Mouse (Mus musculus) intestine, postnatal 0 days (tissue): Measurements from ENCODE around the gene Tcp11l1. TPM values are rescaled to one million over a fixed set of nuclear protein-coding genes. Genes with fewer than 3 reads are reported as not detected.

Experiments
- ATAC-seq: fragments of 200-750 bp; cut with Nextera tagmentation; 2 replicates; pipeline ENCODE4 v1.8.0; 2017; ENCODE audit warnings: mild to moderate bottlenecking, moderate TSS enrichment, moderate library complexity
- H3K27ac ChIP-seq: fragments of 300-500 bp; sonication (generic); 2 replicates; pipeline ENCODE4 v1.5.1; 2014; ENCODE audit warnings: mild to moderate bottlenecking, low read depth, low read length, moderate library complexity
- H3K27me3 ChIP-seq: fragments of 300-500 bp; sonication (generic); replicated peaks from 2 replicates; pipeline ENCODE4 v1.6.1; 2014; ENCODE audit warnings: low read length, mixed read lengths; ENCODE audit not compliant: control insufficient read depth, insufficient read depth
- H3K36me3 ChIP-seq: fragments of 300-500 bp; sonication (generic); 2 replicates; pipeline ENCODE4 v1.6.1; 2014; ENCODE audit warnings: mild to moderate bottlenecking, moderate library complexity; ENCODE audit not compliant: control insufficient read depth, insufficient read depth
- H3K4me1 ChIP-seq: fragments of 300-500 bp; sonication (generic); replicated peaks from 2 replicates; pipeline ENCODE4 v1.6.1; 2014; ENCODE audit warnings: antibody characterized with exemption, low read length, mixed read lengths; ENCODE audit not compliant: control insufficient read depth, insufficient read depth
- H3K4me2 ChIP-seq: fragments of 300-500 bp; sonication (generic); replicated peaks from 2 replicates; pipeline ENCODE4 v1.6.1; 2014; ENCODE audit warnings: low read depth, mild to moderate bottlenecking, moderate library complexity
- H3K4me3 ChIP-seq: fragments of 300-500 bp; sonication (generic); 2 replicates; pipeline ENCODE4 v1.5.1; 2014; ENCODE audit warnings: low read depth, low read length
- H3K9ac ChIP-seq: fragments of 300-500 bp; sonication (generic); 2 replicates; pipeline ENCODE4 v1.6.1; 2014; ENCODE audit warnings: mild to moderate bottlenecking, low read depth, low read length
- H3K9me3 ChIP-seq: fragments of 300-500 bp; sonication (generic); 2 replicates; pipeline ENCODE4 v1.6.1; 2016; ENCODE audit warnings: mixed run types; ENCODE audit not compliant: control insufficient read depth
- CTCF ChIP-seq: sonication (generic); IDR thresholded peaks from 2 replicates; pipeline ENCODE4 v1.5.1; 2016; ENCODE audit warnings: low read depth, mild to moderate bottlenecking, control low read depth, antibody characterized with exemption, moderate library complexity
- WGBS: fragments of 180-500 bp; shearing (Covaris S2); extraction: QIAGEN DNeasy Blood & Tissue Kit; methylation state at CpG from one replicate; pipeline ENCODE4 v1.1.7; 2014; 5-methylcytosine and 5-hydroxymethylcytosine counted together
- polyA plus RNA-seq: library from polyadenylated mRNA; unstranded; fragments of >200 nt; fragmentation: Nextera tagmentation; extraction: Ambion mirVana; gene quantifications from 2 replicates; pipeline ENCODE4 v1.2.1, GENCODE M21; 2015

Tcp11l1 gene
- polyA plus RNA-seq, 1 experiment from 2014 or later: 16.0 TPM

DNA sequence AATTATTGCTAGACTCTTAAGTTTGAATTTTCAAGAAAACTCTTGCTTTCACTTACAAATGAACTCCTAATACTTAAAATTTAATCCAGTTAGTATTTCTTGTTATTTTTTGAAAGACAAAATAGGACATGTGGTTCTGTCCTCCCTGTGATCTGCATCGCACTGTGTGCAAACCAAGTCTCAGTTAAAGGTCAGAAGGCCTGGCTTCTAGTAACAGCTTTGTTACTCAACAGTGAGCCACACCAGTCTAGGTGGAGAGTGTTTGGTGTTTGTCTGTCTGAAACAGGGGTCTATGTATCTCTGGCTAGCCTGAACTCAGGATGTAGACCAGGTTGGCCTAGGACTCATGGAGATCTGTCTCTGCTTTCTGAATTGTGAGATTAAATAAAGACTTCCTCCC, 53.3 kb downstream of the Tcp11l1 start:
- ATAC-seq: no peak
- 92% methylated on average over 1 of the region's 1 CpGs for WGBS
- TF ChIP-seq CTCF: no peak
- Histone ChIP-seq H3K4me3 (no peak overlapping the region), H3K9ac (no peak overlapping the region), H3K27me3 (no peaks in the 10 kb centered on the region), H3K27ac (no peak overlapping the region), H3K9me3 (no peaks in the 10 kb centered on the region), H3K4me2 (no peak overlapping the region), H3K4me1 (no peaks in the 10 kb centered on the region), H3K36me3 (peaks cover 49% of the 10 kb centered on the region)

DNA sequence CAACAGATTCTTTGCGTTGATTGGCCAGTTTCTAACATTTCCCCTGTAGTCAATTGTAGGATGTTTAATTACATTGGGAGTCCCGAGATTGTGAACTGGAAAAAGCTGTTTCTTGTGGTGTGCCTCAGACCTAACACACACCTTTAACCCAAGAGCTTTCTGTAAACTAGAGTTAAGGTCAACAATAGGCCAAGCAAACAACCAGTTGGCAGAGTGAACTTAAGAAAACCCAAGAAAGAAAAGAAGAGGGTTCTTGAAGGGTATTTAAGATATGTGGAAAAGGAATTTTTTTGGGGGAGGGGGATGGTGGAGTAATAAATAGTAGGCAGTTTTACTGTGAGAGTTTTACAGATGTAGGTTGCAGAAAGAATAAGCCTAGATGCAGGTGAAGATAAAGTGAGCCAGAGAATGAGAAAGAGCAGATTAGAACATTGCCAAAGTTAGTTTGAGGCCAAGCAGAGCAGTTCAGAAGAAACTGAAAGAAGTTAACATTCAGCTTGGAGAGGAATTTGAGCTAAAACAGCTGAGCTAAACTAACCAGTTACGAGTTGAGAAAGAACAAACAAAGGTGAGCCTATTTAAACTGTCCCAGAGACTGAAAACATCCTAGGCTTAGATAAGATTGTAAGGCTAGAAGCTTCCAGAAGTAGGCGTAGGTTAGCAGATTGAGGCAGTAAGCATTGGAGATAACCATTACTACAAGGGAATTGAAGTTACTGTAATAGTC, 95.8 kb downstream of the Tcp11l1 start:
- H3K27ac ChIP-seq: no peak overlapping the region
- no peaks in the 10 kb centered on the region for H3K27me3 ChIP-seq
- H3K4me2 ChIP-seq: no peak overlapping the region
- no peak for ATAC-seq
- 60% methylated on average over 4 of the region's 4 CpGs for WGBS
- no peaks in the 10 kb centered on the region for H3K9me3 ChIP-seq
- H3K4me3 ChIP-seq: no peak overlapping the region
- H3K4me1 ChIP-seq: no peaks in the 10 kb centered on the region
- H3K9ac ChIP-seq: no peak overlapping the region
- no peaks in the 10 kb centered on the region; the same call in 1 of the 2 replicates for H3K36me3 ChIP-seq
- TF ChIP-seq CTCF: no peak

DNA sequence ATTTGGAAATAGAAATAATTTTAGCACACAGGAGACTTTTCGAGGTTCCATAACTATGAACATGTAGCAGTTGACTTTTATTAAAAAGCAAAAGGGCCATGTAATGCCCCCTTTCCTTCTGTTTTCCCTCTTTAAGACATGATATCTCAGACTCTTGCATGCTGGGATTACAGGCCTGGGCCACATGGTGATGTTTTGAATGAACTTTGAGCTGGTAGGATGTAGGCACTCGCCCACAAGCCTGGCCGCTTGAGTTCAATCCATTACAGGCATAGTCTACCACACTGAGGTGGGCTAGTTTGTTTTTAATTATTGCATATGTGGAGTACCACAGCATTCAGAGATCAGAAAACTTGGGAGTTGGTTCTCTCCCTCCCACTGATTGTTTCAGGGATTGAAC, 97.2 kb downstream of the Tcp11l1 start:
- WGBS: 83% methylated on average over 3 of the region's 3 CpGs
- no peak overlapping the region for H3K4me3 ChIP-seq
- no peaks in the 10 kb centered on the region for H3K9me3 ChIP-seq
- no peak overlapping the region for H3K27ac ChIP-seq
- no peaks in the 10 kb centered on the region for H3K27me3 ChIP-seq
- ATAC-seq: no peak
- H3K9ac ChIP-seq: no peak overlapping the region
- no peaks in the 10 kb centered on the region for H3K36me3 ChIP-seq
- H3K4me2 ChIP-seq: no peak overlapping the region
- no peak for TF ChIP-seq CTCF
- H3K4me1 ChIP-seq: no peaks in the 10 kb centered on the region

Other genes with a start within 250 kb of the Tcp11l1 start
- 10.1 and 10.7 TPM in 2 replicates for gene Hipk3, start 217.7 kb downstream of the Tcp11l1 start, polyA plus RNA-seq
- gene Cstf3, start 121.6 kb downstream of the Tcp11l1 start, polyA plus RNA-seq: 20.5 and 26.2 TPM in 2 replicates
- not detected in 2 replicates for gene Pin1rt1, start 4.2 kb upstream of the Tcp11l1 start, polyA plus RNA-seq
- gene Depdc7, start 30.7 kb upstream of the Tcp11l1 start, polyA plus RNA-seq: 62.4 and 70.0 TPM in 2 replicates
- 2.7 and 3.0 TPM in 2 replicates for gene Qser1, start 104.6 kb upstream of the Tcp11l1 start, polyA plus RNA-seq
- gene Prrg4, start 137.7 kb upstream of the Tcp11l1 start, polyA plus RNA-seq: 0.48 and 0.76 TPM in 2 replicates
- gene Ccdc73, start 155.6 kb upstream of the Tcp11l1 start, polyA plus RNA-seq: 4.8 and 6.1 TPM in 2 replicates